Mouse (Mus musculus): ENCODE results near the gene Xxylt1.
"Not testable (repeated sequence)": the region's sequence is repeated elsewhere in the genome, so short reads cannot be mapped to it uniquely, and the experiment has no call there.

The Xxylt1 gene

GRCm38 (mm10) chr16:31022287-31022686 is 58.9 kb downstream of the Xxylt1 start:
- no peak for DNase-seq

- no peak for DNase-seq
Measured at GRCm38 (mm10) chr16:31019514-31019913, 61.7 kb downstream of the Xxylt1 start.

- DNase-seq = no peak
Measured at GRCm38 (mm10) chr16:31017687-31018413, 63.4 kb downstream of the Xxylt1 start.

- no peak for DNase-seq
Measured at GRCm38 (mm10) chr16:31016669-31017068, 64.6 kb downstream of the Xxylt1 start.

GRCm38 (mm10) chr16:31016169-31016568 is 65.1 kb downstream of the Xxylt1 start:
- no peak for DNase-seq

GRCm38 (mm10) chr16:31015271-31015670 is 66.0 kb downstream of the Xxylt1 start:
- DNase-seq = no peak

- no peak for DNase-seq
Measured at GRCm38 (mm10) chr16:31012236-31012635, 69.0 kb downstream of the Xxylt1 start.

- no peak for DNase-seq
Measured at GRCm38 (mm10) chr16:31010443-31010842, 70.8 kb downstream of the Xxylt1 start.

GRCm38 (mm10) chr16:31008326-31008725 is 72.9 kb downstream of the Xxylt1 start:
- DNase-seq = no peak

GRCm38 (mm10) chr16:31007582-31007981 is 73.7 kb downstream of the Xxylt1 start:
- DNase-seq = no peak

GRCm38 (mm10) chr16:31005693-31006092 is 75.5 kb downstream of the Xxylt1 start:
- DNase-seq = no peak

- no peak for DNase-seq
Measured at GRCm38 (mm10) chr16:31004321-31004682, 76.9 kb downstream of the Xxylt1 start.

GRCm38 (mm10) chr16:31003592-31004320 is 77.5 kb downstream of the Xxylt1 start:
- DNase-seq = not testable (repeated sequence)

GRCm38 (mm10) chr16:31002926-31003325 is 78.3 kb downstream of the Xxylt1 start:
- no peak for DNase-seq

GRCm38 (mm10) chr16:31002117-31002516 is 79.1 kb downstream of the Xxylt1 start:
- no peak for DNase-seq

- peak; percentile 71 for DNase-seq
Measured at GRCm38 (mm10) chr16:30998711-30999110, 82.5 kb downstream of the Xxylt1 start.

- peak; percentile 91 for DNase-seq
Measured at GRCm38 (mm10) chr16:30998048-30998447, 83.2 kb downstream of the Xxylt1 start.

- DNase-seq = no peak
Measured at GRCm38 (mm10) chr16:30995446-30995845, 85.8 kb downstream of the Xxylt1 start.

GRCm38 (mm10) chr16:30994881-30995280 is 86.4 kb downstream of the Xxylt1 start:
- DNase-seq = no peak

- DNase-seq = no peak
Measured at GRCm38 (mm10) chr16:30994296-30994695, 86.9 kb downstream of the Xxylt1 start.

GRCm38 (mm10) chr16:30992568-30992967 is 88.7 kb downstream of the Xxylt1 start:
- peak; percentile 80 for DNase-seq

- DNase-seq = no peak
Measured at GRCm38 (mm10) chr16:30990661-30991060, 90.6 kb downstream of the Xxylt1 start.

GRCm38 (mm10) chr16:30988225-30988624 is 93.0 kb downstream of the Xxylt1 start:
- no peak for DNase-seq

GRCm38 (mm10) chr16:30987684-30988083 is 93.5 kb downstream of the Xxylt1 start:
- no peak for DNase-seq

Measured in cerebellum, adult 9-11 months (tissue).